Mouse (Mus musculus) NIH3T3 (cell line): ENCODE measurements around the gene 1700001F09Rik.
"Not testable (repeated sequence)": the region's sequence is repeated elsewhere in the genome, so short reads cannot be mapped to it uniquely, and the experiment has no call there.

Experiments
- DNase-seq: peaks from one replicate; pipeline ENCODE4 v3.0.0-alpha.2; 2012; ENCODE audit warnings: low read depth

Gene 1700001F09Rik

DNA sequence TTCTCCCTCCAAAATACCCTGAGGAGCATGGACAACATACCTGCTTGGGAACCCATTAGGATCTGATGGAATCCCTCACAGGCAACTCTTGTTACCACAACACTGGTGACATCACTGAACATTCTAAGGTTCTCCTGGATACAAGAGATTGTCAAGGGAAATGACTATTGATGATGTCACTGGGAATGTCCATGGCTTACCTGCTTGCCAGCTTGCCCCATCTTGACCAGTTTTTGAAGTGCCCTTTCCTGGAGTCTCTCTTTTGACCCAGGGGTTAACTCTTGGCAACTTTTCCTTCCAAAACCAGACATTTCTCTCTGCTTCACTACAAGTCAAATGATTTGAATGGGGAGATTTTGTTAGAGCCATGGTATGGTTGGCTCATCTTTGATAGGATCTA lies at the start of gene 1700001F09Rik:
TSS of gene 1700001F09Rik (minus strand) at position 101 of the 400 bp plus-strand sequence.
- not testable (repeated sequence) for DNase-seq

DNA sequence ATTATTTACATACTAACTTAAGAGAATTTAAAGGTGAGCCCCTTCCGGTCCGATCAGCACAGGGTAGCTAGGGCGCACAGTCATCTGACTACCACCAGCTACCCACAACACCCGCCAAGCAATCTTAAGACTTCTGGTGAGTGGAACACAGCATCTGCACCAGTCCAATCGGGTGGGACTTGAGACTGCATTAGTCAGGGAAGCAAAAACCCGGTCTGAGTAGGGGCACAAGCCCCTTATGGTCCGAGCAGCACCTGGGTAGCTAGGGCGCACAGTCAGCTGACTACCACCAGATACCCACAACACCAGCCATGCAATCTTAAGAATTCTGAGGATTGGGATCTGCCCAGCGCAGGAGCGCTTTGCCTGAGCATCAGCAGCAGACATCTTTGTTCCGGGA lies 14.1 kb upstream of the 1700001F09Rik start:
- not testable (repeated sequence) for DNase-seq

DNA sequence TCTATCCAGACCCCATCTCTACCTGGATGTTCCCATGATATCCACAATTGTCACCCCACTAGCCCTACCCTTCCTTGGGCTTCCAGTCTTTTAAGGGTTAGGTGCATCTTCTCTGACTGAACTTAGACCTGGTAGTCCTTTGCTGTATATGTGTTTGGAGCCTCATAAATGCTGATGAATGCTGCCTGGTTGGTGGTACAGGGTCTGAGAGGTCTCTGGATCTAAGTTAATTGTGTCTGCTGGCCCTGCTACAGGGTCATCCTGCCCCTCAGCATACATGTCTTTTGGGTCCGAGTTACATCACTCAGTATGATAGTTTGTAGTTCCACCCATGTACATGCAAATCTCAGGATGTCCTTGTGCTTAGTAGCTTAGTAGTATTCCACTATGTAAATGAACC lies 11.6 kb upstream of the 1700001F09Rik start:
- not testable (repeated sequence) for DNase-seq

DNA sequence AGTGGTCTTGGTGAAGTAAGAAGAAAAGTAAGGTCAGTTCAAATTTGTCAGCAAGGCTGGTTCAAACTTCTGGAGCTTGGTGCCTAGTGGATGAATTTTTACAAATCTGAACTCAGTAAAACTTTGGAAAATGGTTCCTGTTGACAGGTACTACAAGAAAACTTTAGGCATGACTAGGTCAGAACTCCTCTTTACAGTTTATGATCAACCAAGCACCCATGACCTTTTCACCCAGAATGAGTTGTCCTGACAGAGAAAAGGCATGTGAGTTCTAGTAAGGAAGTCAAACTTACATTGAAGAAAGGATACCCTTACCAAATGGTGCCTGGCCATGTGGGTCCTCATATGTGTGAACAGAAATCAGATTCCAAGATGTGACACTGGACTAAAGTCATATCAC lies 9.9 kb upstream of the 1700001F09Rik start:
- not testable (repeated sequence) for DNase-seq

DNA sequence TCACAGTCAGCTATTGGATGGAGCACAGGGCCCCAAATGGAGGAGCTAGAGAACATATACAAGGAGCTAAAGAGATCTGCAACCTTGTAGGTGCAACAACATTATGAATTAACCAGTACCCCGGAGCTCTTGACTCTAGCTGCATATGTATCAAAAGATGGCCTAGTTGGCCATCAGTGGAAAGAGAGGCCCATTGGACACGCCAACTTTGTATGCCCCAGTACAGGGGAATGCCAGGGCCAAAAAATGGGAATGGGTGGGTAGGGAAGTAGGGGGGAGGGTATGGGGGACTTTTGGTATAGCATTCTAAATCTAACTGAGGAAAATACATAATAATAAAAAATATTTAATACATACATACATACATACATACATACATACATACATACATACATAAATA lies 5.3 kb upstream of the 1700001F09Rik start:
- not testable (repeated sequence) for DNase-seq

DNA sequence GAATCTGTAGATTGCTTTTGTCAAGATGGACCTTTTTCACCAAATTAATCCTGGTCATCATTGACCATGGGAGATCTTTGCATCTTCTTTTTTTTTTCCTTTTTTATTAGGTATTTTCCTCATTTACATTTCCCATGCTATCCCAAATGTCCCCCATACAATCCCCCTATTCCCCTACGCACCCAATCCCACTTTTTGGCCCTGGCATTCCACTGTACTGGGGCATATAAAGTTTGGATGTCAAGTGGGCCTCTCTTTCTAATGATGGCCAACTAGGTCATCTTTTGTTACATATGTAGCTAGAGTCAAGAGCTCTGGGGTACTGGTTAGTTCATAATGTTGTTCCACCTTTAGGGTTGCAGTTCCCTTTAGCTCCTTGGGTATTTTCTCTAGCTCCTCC lies 10.0 kb downstream of the 1700001F09Rik start:
- DNase-seq, result not testable (repeated sequence)

DNA sequence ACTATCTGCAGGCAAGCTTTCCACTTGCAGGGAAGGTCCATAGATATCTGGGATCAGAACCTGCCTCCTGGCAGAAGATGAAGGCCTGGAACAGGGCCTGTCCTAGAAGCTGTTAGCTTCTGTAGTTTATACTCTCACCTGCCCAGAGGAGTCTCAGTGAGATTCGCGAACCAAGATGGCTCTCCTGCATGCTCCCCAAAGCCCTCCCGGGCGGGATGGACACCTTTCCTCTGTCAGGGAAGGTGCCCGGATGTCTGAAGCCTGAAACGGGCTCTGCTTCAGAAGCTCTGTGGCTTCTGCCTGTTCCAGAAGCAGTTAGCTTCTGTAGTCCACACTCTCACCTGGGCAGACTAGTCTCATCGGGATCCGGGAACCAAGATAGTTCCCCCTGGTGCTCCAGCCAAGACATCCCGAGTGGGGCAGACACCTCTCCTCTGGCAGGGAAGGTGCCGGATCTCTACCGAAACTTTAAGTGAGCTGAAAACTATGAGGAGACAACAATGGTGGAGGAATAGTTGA lies 16.2 kb downstream of the 1700001F09Rik start:
- not testable (repeated sequence) for DNase-seq

DNA sequence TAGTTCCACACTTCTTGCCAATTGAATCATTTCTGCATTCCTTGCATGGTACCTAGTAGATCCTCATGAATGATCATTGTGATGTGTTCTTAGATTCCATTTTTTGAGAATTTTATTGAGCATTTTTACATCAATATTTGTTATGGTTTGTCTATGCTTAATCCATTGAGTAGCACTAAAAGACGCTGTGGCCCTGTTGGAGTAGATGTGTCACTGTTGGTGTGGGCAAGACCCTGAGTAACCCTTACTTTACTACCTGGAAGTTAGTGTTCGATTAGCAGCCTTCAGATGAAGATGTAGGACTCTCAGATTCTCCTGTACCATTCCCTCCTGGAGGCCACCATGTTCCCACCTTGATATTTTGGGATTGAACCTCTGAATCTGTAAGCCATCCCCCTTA lies 19.0 kb downstream of the 1700001F09Rik start:
- not testable (repeated sequence) for DNase-seq

DNA sequence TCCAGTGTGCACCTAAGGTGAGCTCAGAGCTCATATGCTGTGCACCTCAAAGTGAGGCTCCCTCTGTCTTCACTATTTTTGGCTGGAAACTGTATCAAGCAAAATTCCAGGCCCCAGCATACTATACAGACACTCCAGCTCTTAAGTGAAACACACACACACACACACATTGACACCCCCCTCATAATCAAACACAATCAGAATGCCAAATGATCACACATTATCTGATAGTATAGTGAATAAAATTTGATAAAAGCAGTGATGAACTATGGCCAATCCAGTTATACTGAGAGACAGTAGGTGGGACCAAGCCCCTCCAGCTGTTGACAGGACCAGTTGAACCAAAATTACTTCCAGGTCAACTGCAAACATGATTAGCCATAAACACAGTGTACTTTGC lies 28.1 kb downstream of the 1700001F09Rik start:
- DNase-seq, result not testable (repeated sequence)

DNA sequence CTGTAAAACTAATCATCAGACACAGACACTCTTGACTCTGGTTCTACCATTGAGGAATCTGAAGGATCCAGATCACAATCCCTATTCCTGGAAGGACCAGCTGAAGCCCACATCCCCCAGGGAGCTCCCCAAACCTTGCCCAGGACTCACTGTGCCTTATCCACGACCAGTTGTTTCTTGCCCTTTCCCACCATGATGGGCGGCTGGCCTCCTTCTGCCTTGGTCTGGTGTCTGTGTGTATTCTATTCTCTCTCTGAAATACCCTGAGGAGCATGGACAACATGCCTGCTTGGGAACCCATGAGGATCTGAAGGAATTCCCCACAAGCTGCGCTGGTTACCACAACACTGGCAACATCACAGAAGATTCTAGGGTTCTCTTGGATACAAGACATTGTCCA lies 54.1 kb downstream of the 1700001F09Rik start, which contains the start of gene Gm8127:
TSS of gene Gm8127 (minus strand) at position 330 of the 400 bp plus-strand sequence.
- not testable (repeated sequence) for DNase-seq
